Mouse (Mus musculus): ENCODE results near the gene Jph2. TPM values are rescaled to one million over a fixed set of nuclear protein-coding genes. Genes with fewer than 3 reads are reported as not detected.

The Jph2 gene
- polyA plus RNA-seq (2015; fragmentation: Nextera tagmentation; extraction: Ambion mirVana), result 0.96 and 2.0 TPM in 2 replicates

GRCm38 (mm10) chr2:163397905-163398304 is at the start of gene Jph2:
Gene Jph2 (minus strand): TSS chr2:163397993.
- Histone ChIP-seq H3K27me3 (replicated peaks) (0 out of 2 replicates have a peak, but pooled peaks cover 3% of the 10 kb centered on the region), H3K27ac (replicated peaks) (no peak within 1 kb of the TSS), H3K4me1 (no peaks in the 10 kb centered on the region), H3K9me3 (replicated peaks) (no peaks in the 10 kb centered on the region), H3K4me3 (replicated peaks) (no peak within 1 kb of the TSS), H3K36me3 (no peaks in the 10 kb centered on the region), H3K9ac (replicated peaks) (no peak within 1 kb of the TSS), H3K4me2 (peak within 1 kb of the TSS; percentile 28)
- no peak for ATAC-seq (ENCODE audit: low FRiP score)
- WGBS, result 13% methylated on average over 10 of the region's 10 CpGs

DNA sequence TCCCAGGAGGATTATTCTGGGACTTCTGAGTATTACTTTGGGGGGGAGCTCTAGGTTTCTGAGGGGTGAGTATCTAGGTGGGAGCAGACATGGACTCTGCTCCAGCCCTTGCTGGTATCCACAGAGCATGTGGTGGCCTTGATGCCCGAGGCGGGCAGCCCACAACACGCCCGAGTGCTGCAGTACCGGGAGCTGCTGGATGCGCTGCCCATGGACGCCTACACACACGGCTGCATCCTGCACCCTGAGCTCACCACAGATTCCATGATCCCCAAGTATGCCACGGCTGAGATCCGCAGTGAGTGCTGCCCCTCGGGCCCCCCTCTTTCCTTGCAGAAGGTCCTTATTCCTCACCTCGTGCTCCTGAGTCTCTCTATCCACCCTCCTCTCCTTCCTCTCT is 49.6 kb upstream of the Jph2 start:
- Histone ChIP-seq H3K36me3 (peaks cover 60% of the 10 kb centered on the region), H3K4me2 (no peak overlapping the region), H3K9ac (replicated peaks) (no peak overlapping the region), H3K27ac (replicated peaks) (no peak overlapping the region), H3K27me3 (replicated peaks) (no peaks in the 10 kb centered on the region), H3K4me3 (replicated peaks) (no peak overlapping the region), H3K9me3 (replicated peaks) (no peaks in the 10 kb centered on the region), H3K4me1 (0 out of 2 replicates have a peak, but pooled peaks cover 9% of the 10 kb centered on the region)
- ATAC-seq (ENCODE audit: low FRiP score), result no peak
- WGBS, result 86% methylated on average over 12 of the region's 12 CpGs

DNA sequence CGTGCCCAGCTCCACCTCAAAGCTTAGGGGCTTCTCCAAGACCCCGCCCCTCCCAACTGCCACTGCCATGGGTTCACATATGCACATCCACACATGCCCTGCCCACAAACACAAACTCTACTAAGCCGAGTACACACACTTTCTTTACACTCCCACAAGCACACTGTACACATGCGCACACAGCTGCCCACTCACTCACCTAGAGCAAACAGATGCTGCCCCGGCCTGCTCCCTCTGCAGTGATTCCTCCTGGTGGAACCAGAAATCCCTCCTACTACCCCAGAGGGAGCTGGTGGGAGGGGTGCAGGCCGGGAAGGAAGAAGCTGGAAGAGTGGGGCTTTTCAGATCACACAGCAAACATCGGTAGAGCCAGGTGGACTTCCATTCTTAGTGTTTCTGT is 46.2 kb upstream of the Jph2 start:
- peaks cover 38% of the 10 kb centered on the region for H3K4me1 ChIP-seq
- H3K27ac ChIP-seq (replicated peaks), result no peak overlapping the region
- H3K27me3 ChIP-seq (replicated peaks), result no peaks in the 10 kb centered on the region
- H3K9ac ChIP-seq (replicated peaks), result no peak overlapping the region
- H3K4me2 ChIP-seq, result no peak overlapping the region
- H3K9me3 ChIP-seq (replicated peaks), result no peaks in the 10 kb centered on the region
- peaks cover 36% of the 10 kb centered on the region for H3K36me3 ChIP-seq
- 73% methylated on average over 7 of the region's 7 CpGs for WGBS
- H3K4me3 ChIP-seq (replicated peaks), result no peak overlapping the region
- ATAC-seq (ENCODE audit: low FRiP score), result no peak

GRCm38 (mm10) chr2:163443543-163443942 is 45.8 kb upstream of the Jph2 start:
- peaks cover 31% of the 10 kb centered on the region for H3K36me3 ChIP-seq
- no peaks in the 10 kb centered on the region for H3K9me3 ChIP-seq (replicated peaks)
- H3K4me1 ChIP-seq, result peaks cover 38% of the 10 kb centered on the region
- H3K9ac ChIP-seq (replicated peaks), result no peak overlapping the region
- no peak for ATAC-seq (ENCODE audit: low FRiP score)
- WGBS, result 80% methylated on average over 6 of the region's 6 CpGs
- H3K27me3 ChIP-seq (replicated peaks), result no peaks in the 10 kb centered on the region
- H3K4me2 ChIP-seq, result no peak overlapping the region
- H3K4me3 ChIP-seq (replicated peaks), result no peak overlapping the region
- H3K27ac ChIP-seq (replicated peaks), result no peak overlapping the region

DNA sequence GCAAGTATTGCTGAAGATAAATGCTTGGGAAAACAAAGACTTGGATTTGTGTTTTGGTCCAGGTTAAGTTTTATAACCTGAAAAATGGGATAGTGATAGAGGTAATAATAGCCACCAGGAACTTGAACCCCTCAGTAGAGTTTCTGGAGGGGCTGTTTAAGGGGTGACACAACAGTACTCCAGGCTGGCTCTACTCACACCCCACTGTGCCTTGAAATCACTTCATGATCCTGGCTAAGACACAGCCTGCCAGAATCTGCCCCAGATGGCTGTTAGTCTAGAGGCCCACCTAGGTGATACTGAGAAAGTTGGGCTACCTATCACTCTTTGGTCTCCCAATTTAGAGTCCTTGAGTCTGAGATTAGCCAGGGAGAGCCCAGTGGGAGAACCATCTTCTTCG is 41.7 kb upstream of the Jph2 start:
- Histone ChIP-seq H3K36me3 (peaks cover 12% of the 10 kb centered on the region; the same call in 1 of the 2 replicates), H3K9me3 (replicated peaks) (no peaks in the 10 kb centered on the region), H3K27ac (replicated peaks) (no peak overlapping the region), H3K4me3 (replicated peaks) (peak overlapping the region; percentile 83), H3K4me2 (peak overlapping the region; percentile 73), H3K4me1 (peaks cover 49% of the 10 kb centered on the region), H3K27me3 (replicated peaks) (no peaks in the 10 kb centered on the region), H3K9ac (replicated peaks) (peak overlapping the region; percentile 89)
- no peak for ATAC-seq (ENCODE audit: low FRiP score)
- 76% methylated on average over 1 of the region's 1 CpGs for WGBS

- H3K4me1 ChIP-seq, result peaks cover 45% of the 10 kb centered on the region
- H3K9ac ChIP-seq (replicated peaks), result peak overlapping the region; percentile 89
- peak overlapping the region; percentile 83 for H3K4me3 ChIP-seq (replicated peaks)
- H3K9me3 ChIP-seq (replicated peaks), result no peaks in the 10 kb centered on the region
- peak overlapping the region; percentile 73 for H3K4me2 ChIP-seq
- H3K36me3 ChIP-seq, result 0 out of 2 replicates have a peak, but pooled peaks cover 8% of the 10 kb centered on the region
- peak overlapping the region; percentile 88 for H3K27ac ChIP-seq (replicated peaks)
- peak; percentile 56 for ATAC-seq (ENCODE audit: low FRiP score)
- WGBS, result 2% methylated on average over 30 of the region's 30 CpGs
- H3K27me3 ChIP-seq (replicated peaks), result no peaks in the 10 kb centered on the region
Measured at GRCm38 (mm10) chr2:163438619-163439451, 41.0 kb upstream of the Jph2 start.

DNA sequence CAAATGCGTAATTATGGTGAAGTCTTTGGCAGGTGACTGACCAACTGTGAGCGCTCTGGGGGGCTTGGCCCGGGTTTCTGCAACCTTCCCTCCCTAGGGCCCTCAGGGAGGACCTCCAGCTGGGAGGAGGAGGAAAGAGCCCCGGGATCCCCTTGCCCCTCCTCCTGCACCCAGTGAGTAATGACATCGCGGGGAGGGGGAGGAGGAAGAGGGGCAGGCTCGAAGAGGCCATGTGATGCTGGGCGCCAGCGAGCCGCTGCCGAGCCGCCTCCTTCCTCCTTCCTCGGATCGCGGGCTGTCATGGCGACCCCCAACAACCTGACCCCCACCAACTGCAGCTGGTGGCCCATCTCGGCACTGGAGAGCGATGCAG is 40.4 kb upstream of the Jph2 start, which contains the start of gene Gdap1l1:
Gene Gdap1l1, plus strand, starts transcription at position 231 of the 373 bp plus-strand sequence.
- H3K4me1 ChIP-seq, result peaks cover 43% of the 10 kb centered on the region
- H3K9me3 ChIP-seq (replicated peaks), result no peaks in the 10 kb centered on the region
- 2% methylated on average over 17 of the region's 18 CpGs for WGBS
- peak within 1 kb of the TSS; percentile 88 for H3K27ac ChIP-seq (replicated peaks)
- 0 out of 2 replicates have a peak, but pooled peaks cover 8% of the 10 kb centered on the region for H3K36me3 ChIP-seq
- H3K9ac ChIP-seq (replicated peaks), result peak within 1 kb of the TSS; percentile 89
- H3K27me3 ChIP-seq (replicated peaks), result no peaks in the 10 kb centered on the region
- H3K4me3 ChIP-seq (replicated peaks), result peak within 1 kb of the TSS; percentile 83
- peak; percentile 90 for ATAC-seq (ENCODE audit: low FRiP score)
- H3K4me2 ChIP-seq, result peak within 1 kb of the TSS; percentile 73

- Histone ChIP-seq H3K9ac (replicated peaks) (peak overlapping the region; percentile 89), H3K9me3 (replicated peaks) (no peaks in the 10 kb centered on the region), H3K27me3 (replicated peaks) (no peaks in the 10 kb centered on the region), H3K36me3 (0 out of 2 replicates have a peak, but pooled peaks cover 6% of the 10 kb centered on the region), H3K4me2 (peak overlapping the region; percentile 73), H3K4me3 (replicated peaks) (peak overlapping the region; percentile 83), H3K4me1 (peaks cover 40% of the 10 kb centered on the region), H3K27ac (replicated peaks) (peak overlapping the region; percentile 88)
- whole genome bisulfite sequencing, result 36% methylated on average over 4 of the region's 4 CpGs
- peak; percentile 29; the same call in 1 of the 2 replicates for ATAC-seq (ENCODE audit: low FRiP score)
Measured at GRCm38 (mm10) chr2:163437800-163438199, 40.0 kb upstream of the Jph2 start.

GRCm38 (mm10) chr2:163433971-163434370 is 36.2 kb upstream of the Jph2 start:
- 32% methylated on average over 4 of the region's 4 CpGs for WGBS
- Histone ChIP-seq H3K27me3 (replicated peaks) (no peaks in the 10 kb centered on the region), H3K4me2 (no peak overlapping the region), H3K4me3 (replicated peaks) (no peak overlapping the region), H3K9me3 (replicated peaks) (no peaks in the 10 kb centered on the region), H3K9ac (replicated peaks) (no peak overlapping the region), H3K4me1 (peaks cover 10% of the 10 kb centered on the region), H3K27ac (replicated peaks) (no peak overlapping the region), H3K36me3 (no peaks in the 10 kb centered on the region)
- ATAC-seq (ENCODE audit: low FRiP score), result no peak

- WGBS, result 84% methylated on average over 9 of the region's 9 CpGs
- H3K27me3 ChIP-seq (replicated peaks), result no peaks in the 10 kb centered on the region
- ATAC-seq (ENCODE audit: low FRiP score), result no peak
Measured at GRCm38 (mm10) chr2:163431289-163431688, 33.5 kb upstream of the Jph2 start.

GRCm38 (mm10) chr2:163428346-163429011 is 30.7 kb upstream of the Jph2 start:
- H3K27me3 ChIP-seq (replicated peaks), result no peaks in the 10 kb centered on the region
- H3K9me3 ChIP-seq (replicated peaks), result no peaks in the 10 kb centered on the region
- 50% methylated on average over 4 of the region's 4 CpGs for WGBS
- H3K4me3 ChIP-seq (replicated peaks), result no peak overlapping the region
- no peak overlapping the region for H3K27ac ChIP-seq (replicated peaks)
- H3K4me2 ChIP-seq, result no peak overlapping the region
- no peak for ATAC-seq (ENCODE audit: low FRiP score)
- no peaks in the 10 kb centered on the region for H3K36me3 ChIP-seq
- no peaks in the 10 kb centered on the region for H3K4me1 ChIP-seq
- no peak overlapping the region for H3K9ac ChIP-seq (replicated peaks)

More at GRCm38 (mm10) chr2:163431289-163431688, 33.5 kb upstream of the Jph2 start:
- H3K9me3 ChIP-seq (replicated peaks), result no peaks in the 10 kb centered on the region
- H3K4me3 ChIP-seq (replicated peaks), result no peak overlapping the region
- no peak overlapping the region for H3K4me2 ChIP-seq
- H3K9ac ChIP-seq (replicated peaks), result no peak overlapping the region
- H3K36me3 ChIP-seq, result no peaks in the 10 kb centered on the region
- H3K4me1 ChIP-seq, result no peaks in the 10 kb centered on the region
- no peak overlapping the region for H3K27ac ChIP-seq (replicated peaks)

Data from neural tube, embryonic 15.5 days (tissue).